Mouse (Mus musculus): ENCODE measurements at regions not wholly inside any gene's neighbourhood (a gene's known extent, or its start where the extent isn't known, plus 50 kb on each side); places are given as distances from the start of the nearest gene placed in this dataset.

- DNase-seq: no peak
Measured at GRCm38 (mm10) chr4:125439856-125440255, 50.6 kb upstream of the Grik3 start.

GRCm38 (mm10) chr4:125437161-125437822 is 53.2 kb upstream of the Grik3 start:
- no peak for DNase-seq

GRCm38 (mm10) chr4:125433511-125433910 is 57.0 kb upstream of the Grik3 start:
- no peak for DNase-seq

GRCm38 (mm10) chr4:125431648-125432047 is 58.9 kb upstream of the Grik3 start:
- DNase-seq: no peak

- no peak for DNase-seq
Measured at GRCm38 (mm10) chr4:125430845-125431244, 59.7 kb upstream of the Grik3 start.

- DNase-seq: no peak
Measured at GRCm38 (mm10) chr4:125428736-125429135, 61.8 kb upstream of the Grik3 start.

- no peak for DNase-seq
Measured at GRCm38 (mm10) chr4:125420561-125421241, 69.8 kb upstream of the Grik3 start.

- DNase-seq: peak; percentile 97
Measured at GRCm38 (mm10) chr4:125419491-125420255, 70.8 kb upstream of the Grik3 start.

- no peak for DNase-seq
Measured at GRCm38 (mm10) chr4:125415308-125415707, 75.2 kb upstream of the Grik3 start.

- peak; percentile 30 for DNase-seq
Measured at GRCm38 (mm10) chr4:125413833-125414719, 76.4 kb upstream of the Grik3 start.

GRCm38 (mm10) chr4:125410736-125411441 is 79.6 kb upstream of the Grik3 start:
- DNase-seq: no peak

- no peak for DNase-seq
Measured at GRCm38 (mm10) chr4:125399376-125400112, 91.0 kb upstream of the Grik3 start.

- DNase-seq: no peak
Measured at GRCm38 (mm10) chr4:125397007-125397461, 93.5 kb upstream of the Grik3 start.

- no peak for DNase-seq
Measured at GRCm38 (mm10) chr4:125391269-125391668, 99.2 kb upstream of the Grik3 start.

GRCm38 (mm10) chr4:125385811-125386210 is 104.7 kb upstream of the Grik3 start:
- no peak for DNase-seq

- no peak for DNase-seq
Measured at GRCm38 (mm10) chr4:125364011-125364410, 126.5 kb upstream of the Grik3 start.

- no peak for DNase-seq
Measured at GRCm38 (mm10) chr4:125361611-125362520, 128.6 kb upstream of the Grik3 start.

- no peak for DNase-seq
Measured at GRCm38 (mm10) chr4:125358356-125358755, 132.1 kb upstream of the Grik3 start.

- DNase-seq: no peak
Measured at GRCm38 (mm10) chr4:125356441-125356840, 134.1 kb upstream of the Grik3 start.

- no peak for DNase-seq
Measured at GRCm38 (mm10) chr4:125354742-125355141, 135.8 kb upstream of the Grik3 start.

Data from kidney, adult 9 months (tissue).